Mouse (Mus musculus): ENCODE data around the gene Tagln2.
A peak's percentile ranks its signal among the peaks of the same experiment; 100 is the strongest.

The Tagln2 gene

DNA sequence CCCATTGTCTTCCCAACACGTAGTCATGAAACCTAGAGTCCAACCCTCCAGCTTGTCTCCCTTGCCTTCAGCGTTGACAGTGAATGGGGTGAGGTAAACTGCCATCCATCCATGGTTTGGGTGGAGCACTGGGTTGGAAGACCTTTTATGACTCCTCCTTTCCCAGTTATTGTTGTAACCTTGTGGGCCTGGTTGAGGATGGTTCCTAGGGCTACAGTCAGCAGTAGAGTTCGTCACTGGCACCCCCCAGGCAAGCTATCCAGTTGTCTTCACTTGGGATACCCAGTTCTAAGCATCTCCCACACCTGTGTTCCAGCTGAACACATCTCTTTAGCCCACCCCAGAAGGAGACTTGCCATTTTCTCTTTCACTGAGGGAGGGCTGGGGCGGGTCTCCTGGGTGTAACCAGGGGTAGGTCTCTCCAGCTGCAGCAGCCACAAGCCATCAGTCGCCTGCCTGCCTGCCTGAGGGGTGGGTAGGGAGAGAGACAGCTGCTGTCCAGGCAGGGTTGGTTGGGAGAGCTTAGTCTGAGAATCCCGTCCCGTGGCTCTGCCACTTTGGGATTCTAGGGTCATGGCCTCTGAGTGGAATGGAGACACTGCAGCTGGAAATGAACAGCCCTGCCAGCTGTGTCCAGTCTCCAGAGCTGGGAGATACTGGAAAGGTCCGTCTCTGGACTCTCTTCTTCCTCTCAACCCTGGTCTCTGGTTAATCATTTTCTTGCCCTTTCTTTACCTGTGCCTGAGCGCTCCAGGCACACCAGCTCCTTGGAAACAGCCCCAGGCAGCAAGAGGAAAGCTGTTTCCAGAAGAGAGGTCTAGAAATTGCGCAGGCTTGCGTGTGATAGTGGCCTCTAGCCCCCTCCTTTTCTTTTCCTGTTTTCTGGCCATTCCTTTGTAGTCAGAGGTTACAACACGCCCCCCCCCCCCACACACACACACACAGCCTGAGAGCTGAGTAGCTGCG lies 2.6 kb downstream of the Tagln2 start:
- DNase-seq (ENCODE audit: low read depth, low spot score), result peak; percentile 53

GRCm38 (mm10) chr1:172503111-172503997 lies 3.5 kb downstream of the Tagln2 start:
- no peak for DNase-seq (ENCODE audit: low read depth, low spot score)

DNA sequence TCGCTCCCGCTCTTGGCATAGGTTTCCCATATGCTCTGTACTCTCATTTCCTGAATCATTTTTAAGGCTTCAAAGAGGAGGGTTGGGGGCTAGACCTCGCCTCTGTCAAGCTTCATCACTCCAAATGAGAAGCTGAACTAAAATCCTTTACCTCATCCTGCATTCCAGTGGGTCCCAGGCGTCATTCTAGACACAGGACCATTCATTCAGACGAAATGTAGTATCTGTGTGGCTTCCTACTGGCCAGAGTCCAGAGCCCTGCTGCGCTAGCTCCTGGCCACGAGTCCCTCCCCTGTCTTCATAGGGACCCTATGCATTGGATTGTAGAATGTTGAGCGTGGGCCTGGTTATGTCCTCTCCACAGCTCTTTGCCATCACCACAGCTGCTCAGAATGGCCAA lies 4.9 kb downstream of the Tagln2 start:
- no peak for DNase-seq (ENCODE audit: low read depth, low spot score)

DNA sequence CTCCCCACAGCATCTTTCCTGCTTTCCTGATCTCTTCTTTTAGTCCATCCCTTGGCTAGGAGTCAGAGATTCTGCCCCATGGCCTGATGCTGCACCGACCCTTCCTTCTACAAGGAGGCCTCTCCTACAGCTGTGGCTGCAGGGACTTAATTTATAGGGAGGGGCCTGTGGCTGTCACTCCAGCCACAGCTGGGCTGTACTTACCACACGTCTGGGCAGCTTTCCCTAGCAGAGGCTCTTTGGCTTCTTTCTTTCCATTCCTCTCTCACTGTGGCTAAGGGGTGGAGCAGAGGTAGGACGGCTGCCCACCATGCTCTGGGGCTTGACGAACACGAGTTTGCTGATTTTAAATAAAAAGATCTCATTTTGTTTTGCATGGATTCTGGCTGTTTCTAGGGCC lies 7.2 kb downstream of the Tagln2 start:
- DNase-seq (ENCODE audit: low read depth, low spot score), result no peak

- DNase-seq (ENCODE audit: low read depth, low spot score), result no peak
Measured at GRCm38 (mm10) chr1:172507701-172508100, 7.9 kb downstream of the Tagln2 start.

DNA sequence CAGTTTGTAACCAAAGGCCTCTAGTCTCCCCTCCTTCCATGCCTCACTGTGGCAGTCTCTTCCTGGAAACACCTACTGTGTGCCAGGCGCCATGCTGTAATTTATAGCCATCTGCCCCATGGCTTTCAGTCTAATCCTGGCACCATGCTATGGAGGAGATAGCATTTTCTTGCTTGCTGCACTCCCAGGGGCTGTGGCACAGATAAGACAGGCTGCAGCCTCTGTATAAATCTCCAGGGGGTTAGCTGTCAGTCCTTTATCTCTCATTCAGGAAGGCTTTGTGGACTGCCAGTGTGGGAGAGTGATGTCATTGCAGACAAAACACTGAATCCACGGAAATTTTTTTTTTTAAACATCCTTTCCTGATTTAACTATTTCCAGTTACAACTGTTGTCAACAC lies 8.3 kb downstream of the Tagln2 start:
- DNase-seq (ENCODE audit: low read depth, low spot score), result no peak

GRCm38 (mm10) chr1:172509235-172509634 lies 9.4 kb downstream of the Tagln2 start:
- no peak for DNase-seq (ENCODE audit: low read depth, low spot score)

DNA sequence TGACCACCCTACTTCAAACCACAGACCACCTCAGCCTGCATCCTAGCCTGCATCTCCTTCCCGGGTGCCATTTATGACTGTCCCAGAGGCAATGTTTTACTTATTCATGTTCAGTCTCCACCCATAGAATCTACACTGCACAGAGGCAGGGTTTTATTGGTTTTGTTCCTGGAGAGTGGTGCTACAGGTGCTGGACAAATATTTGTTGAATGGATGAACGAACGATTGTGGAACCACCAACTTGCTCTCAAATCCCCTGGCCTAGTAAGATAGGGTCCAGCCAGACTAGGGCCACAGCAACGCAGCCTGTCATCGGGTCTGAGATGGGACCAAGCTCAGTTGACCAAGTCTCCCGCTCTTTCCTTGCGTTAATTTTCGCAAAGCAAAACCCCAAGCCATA lies 10.1 kb downstream of the Tagln2 start:
- DNase-seq (ENCODE audit: low read depth, low spot score), result no peak

- peak; percentile 86 for DNase-seq (ENCODE audit: low read depth, low spot score)
Measured at GRCm38 (mm10) chr1:172510421-172510972, 10.7 kb downstream of the Tagln2 start.

DNA sequence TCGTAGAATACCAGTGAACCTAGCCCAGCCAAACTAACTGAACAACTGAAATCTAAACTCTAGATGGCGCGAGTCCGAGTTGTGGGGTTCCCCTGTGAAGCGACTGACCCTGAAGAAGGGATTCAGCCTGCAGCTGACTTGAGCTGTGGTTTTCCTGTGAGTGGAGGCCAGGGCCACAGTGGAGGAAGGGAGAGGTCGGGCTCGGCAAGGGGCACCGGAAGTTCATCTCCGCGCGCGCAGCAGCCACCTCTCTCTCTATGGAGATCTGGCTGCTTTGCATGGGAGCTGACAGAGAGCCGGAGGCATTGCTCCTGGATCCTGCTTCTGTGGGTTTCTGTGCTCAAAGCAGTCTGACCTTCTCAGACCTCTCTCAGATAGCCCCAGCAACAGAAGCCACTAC lies 13.1 kb downstream of the Tagln2 start:
- peak; percentile 70 for DNase-seq (ENCODE audit: low read depth, low spot score)

- DNase-seq (ENCODE audit: low read depth, low spot score), result no peak
Measured at GRCm38 (mm10) chr1:172513525-172514212, 13.8 kb downstream of the Tagln2 start.

DNA sequence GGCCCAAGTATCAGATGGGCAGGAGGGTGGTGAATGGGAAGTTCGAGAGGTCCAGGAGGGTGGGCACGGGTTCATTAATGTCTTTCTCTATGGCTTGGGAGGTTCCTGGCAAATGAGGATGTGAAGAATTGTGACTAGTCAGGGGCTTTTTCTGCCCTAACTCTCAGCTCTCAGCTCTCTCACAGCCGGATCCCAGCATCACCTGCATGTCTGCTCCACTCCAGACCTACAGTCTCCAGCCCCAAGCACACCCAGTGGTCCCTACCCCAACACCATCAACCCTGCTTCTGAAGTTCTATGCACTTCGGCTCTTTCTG lies 14.3 kb downstream of the Tagln2 start:
- no peak for DNase-seq (ENCODE audit: low read depth, low spot score)

DNA sequence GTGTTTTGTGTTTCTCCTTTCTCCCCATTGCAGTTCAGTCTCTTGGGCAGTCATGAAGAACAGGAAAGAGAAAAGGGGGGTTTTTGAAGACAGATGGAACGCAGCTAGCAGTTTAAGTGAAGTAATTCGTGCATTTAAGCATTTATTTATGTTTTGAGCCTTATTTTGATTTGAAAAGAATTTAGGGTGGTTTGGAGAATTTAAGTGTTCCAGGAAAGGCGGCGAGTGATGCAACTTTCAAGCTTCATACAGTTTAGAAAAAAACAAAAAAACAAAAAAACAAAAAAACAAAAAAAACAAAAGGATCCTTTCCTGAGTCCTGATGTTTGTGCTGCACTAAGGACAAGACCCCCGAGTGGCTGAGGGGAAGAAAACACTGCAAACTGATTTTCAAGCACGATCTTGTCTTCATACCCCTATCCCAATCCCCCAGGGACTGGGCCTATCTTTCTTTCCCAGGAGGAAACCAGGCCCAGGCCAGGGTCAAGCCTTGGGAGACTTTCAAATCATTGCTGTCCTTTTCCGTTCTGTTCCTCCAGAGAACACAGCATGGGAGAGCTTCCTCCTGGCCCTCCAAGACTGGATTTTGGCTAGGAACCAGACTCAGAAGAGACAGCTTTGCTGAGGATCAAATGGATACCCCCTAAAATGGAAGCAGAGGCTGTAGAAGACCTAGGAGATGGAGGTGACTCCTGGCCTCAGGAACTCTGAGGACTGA lies 14.9 kb downstream of the Tagln2 start:
- no peak for DNase-seq (ENCODE audit: low read depth, low spot score)

- peak; percentile 78 for DNase-seq (ENCODE audit: low read depth, low spot score)
Measured at GRCm38 (mm10) chr1:172515396-172515795, 15.5 kb downstream of the Tagln2 start.

DNA sequence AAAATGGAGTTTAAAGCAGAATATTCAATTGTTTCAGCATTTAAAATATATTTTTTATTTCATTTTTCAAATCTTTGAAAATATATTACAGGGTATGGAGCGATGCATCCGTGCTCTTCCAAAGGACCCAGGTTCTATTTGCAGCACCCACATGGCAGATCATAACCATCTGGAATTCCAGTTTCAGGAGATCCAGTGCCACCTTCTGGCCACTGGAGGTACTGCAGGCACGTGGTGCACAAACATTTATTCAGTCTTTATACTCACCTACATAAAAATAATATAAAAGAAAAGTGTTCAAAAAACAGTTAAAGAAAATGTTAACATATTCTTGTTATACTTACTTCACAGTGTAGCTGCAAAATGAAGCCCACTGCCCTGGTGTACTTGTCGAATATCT lies 18.2 kb downstream of the Tagln2 start:
- DNase-seq (ENCODE audit: low read depth, low spot score), result peak; percentile 72

- DNase-seq (ENCODE audit: low read depth, low spot score), result peak; percentile 38
Measured at GRCm38 (mm10) chr1:172519644-172520043, 19.8 kb downstream of the Tagln2 start.

DNA sequence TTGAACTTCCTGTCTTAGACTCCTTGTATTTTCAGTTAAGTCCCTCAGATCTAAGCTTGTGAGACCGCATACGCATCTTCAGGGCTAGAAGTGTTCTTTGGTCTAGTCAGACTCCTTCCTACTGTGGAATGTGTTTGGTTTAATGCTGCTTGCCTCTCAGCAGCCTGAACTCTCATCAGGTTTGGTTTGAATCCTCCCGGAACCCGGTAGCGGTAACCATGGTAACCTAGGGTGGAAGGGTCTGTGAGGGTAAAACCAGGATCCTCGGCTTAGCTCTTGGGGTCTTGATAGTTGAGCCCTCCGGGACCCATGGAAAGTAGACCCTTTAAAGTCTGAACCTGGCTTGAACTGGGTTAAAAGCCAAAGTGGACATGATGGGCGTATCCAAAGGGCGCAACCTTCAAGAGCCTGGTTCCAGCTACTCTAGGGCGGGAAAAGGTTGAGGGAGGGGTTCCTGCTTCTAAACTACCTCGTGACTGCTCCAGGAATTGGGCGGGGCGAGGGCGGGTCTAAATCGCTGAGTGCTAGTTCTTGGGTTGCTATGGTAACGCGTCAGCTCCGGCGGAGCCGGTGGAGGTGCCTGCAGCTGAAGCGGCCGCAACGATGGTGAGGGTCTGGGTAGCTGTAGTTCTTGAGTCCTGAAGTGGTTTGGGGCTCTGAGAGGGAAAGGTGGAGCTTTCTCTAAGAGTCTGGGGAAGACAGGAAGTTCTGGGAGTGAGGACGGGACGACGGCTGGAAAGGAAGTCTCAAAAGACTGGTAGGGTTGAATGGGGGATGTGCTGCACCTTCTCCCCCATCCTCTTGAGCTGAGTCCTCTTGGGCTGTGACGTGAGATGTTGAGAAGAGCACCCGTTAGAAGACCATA lies 21.0 kb downstream of the Tagln2 start, which contains the start of gene Cfap45:
Gene Cfap45, plus strand, starts transcription at position 226 of the 865 bp plus-strand sequence.
- peak; percentile 99 for DNase-seq (ENCODE audit: low read depth, low spot score)

DNA sequence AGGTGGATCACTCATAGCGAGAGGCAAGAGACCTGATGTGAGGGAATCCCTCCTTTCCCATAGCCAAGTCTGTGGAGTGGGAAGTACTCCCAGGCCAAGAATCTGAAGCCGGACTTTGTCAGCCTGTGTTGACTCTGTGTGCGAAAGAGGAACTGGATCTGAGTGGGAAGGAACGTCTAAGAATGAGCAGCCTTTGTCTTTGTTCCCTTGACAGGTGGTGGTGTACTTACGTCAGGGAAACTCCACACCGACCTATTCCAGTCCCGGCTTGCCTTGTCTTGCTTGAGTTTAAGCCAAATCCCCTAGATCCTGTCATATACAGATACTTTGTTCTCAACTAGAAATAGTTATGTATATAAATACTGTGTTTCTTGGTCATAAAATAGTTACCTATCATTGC lies 22.7 kb downstream of the Tagln2 start:
- no peak for DNase-seq (ENCODE audit: low read depth, low spot score)

GRCm38 (mm10) chr1:172523699-172524101 lies 23.9 kb downstream of the Tagln2 start:
- no peak for DNase-seq (ENCODE audit: low read depth, low spot score)

Data from ES-CJ7 (cell line).